Mouse (Mus musculus): ENCODE measurements around the gene Adgrv1. TPM values are rescaled to one million over a fixed set of nuclear protein-coding genes. Genes with fewer than 3 reads are reported as not detected.

Gene Adgrv1
- polyA plus RNA-seq, 1 experiment from 2014 or later = not detected

Other genes starting within 250 kb of the Adgrv1 start
- gene Lysmd3, start 24.5 kb upstream of the Adgrv1 start, polyA plus RNA-seq (2018) = 8.4 to 14.0 TPM (median 9.2 TPM) in 3 replicates
- gene Polr3g, start 77.9 kb upstream of the Adgrv1 start, polyA plus RNA-seq (2018) = 3.6 to 12.2 TPM (median 8.5 TPM) in 3 replicates
- gene Mblac2, start 78.2 kb upstream of the Adgrv1 start, polyA plus RNA-seq (2018) = 4.7 to 8.1 TPM (median 5.0 TPM) in 3 replicates
- 54.4 to 194 TPM (median 85.7 TPM) in 3 replicates for gene Cetn3, start 149.9 kb upstream of the Adgrv1 start, polyA plus RNA-seq (2018)